Mouse (Mus musculus) G1E (cell line): ENCODE data around the gene Cilp.

Experiments used
- CTCF ChIP-seq: IDR thresholded peaks from 2 replicates; pipeline ENCODE4 v1.5.1; 2012; ENCODE audit warnings: low read depth, low read length, inconsistent platforms, mixed read lengths
- POLR2AphosphoS5 ChIP-seq: IDR thresholded peaks from 2 replicates; pipeline ENCODE4 v1.6.1; 2012; ENCODE audit warnings: low read depth, low read length, inconsistent platforms; ENCODE audit not compliant: insufficient replicate concordance

DNA sequence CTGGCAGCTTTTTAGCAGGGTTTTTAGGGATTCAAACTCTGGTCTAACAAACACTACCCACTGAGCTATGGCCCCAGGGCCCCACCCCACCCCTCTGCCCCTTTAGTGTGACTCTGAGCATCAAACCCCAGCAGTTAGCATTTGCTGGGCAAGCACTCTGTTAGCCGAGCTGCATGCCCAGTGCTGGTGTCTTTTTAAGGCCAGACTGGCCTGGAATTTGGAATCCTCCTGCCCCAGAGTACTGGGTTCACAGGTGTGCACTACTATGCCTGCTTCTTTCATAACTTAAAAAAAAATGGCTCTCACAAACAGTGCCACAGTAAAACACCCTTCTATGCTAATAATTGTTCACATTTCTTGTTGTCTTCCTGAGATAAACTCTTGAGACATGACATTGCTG is 46.1 kb upstream of the Cilp start:
- TF ChIP-seq CTCF (no peak), POLR2AphosphoS5 (no peak)
